Mouse (Mus musculus): ENCODE measurements around the gene Ccdc71. TPM values are rescaled to one million over a fixed set of nuclear protein-coding genes. Genes with fewer than 3 reads are reported as not detected.

Ccdc71 gene
- total RNA-seq, 1 experiment from 2014 or later, result 12.6 TPM

DNA sequence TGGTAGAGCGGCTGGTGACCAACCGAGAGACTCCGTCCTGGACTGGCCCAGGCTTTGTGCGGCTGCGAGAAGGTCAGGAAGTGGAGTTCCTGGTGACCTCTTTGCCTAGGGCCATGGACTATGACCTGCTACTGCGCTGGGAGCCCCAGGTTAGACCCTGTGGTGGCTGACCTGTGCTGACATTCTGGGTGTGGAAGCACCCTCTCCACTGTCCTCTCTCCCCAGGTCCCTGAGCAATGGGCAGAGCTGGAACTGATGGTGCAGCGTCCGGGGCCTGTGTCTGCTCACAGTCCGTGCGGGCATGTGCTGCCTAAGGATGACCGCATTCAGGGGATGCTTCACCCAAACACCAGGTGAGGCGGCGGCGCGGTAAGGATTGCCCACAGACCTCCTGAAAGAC lies 23.7 kb downstream of the Ccdc71 start:
- ATAC-seq (replicated peaks; ENCODE audit: insufficient number of reproducible peaks, low FRiP score, low TSS enrichment, poor library complexity, severe bottlenecking), result no peak

DNA sequence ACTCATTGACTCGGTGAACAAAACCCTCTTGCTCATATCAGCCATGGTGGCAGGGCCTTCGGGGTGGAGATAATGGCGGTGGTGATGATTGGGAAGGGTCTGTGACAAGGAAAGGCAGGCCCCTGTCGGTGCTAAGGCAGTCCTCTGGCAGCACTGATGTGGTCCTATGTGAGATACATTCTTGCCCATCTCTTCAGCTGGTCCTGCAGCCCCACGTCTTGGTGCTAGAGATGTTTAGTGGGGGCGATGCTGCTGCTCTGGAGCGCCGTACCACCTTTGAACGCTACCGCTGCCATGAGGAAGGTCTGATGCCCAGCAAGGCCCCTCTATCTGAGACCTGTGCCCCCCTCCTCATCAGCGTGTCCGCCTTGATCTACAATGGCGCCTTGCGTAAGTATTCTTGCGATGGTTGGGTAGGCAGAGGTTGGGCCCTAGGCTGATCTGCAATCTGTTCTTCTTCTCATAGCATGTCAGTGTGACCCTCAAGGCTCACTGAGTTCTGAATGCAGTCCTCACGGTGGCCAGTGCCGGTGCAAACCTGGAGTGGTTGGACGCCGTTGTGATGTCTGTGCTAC lies 25.1 kb downstream of the Ccdc71 start:
- ATAC-seq (replicated peaks; ENCODE audit: insufficient number of reproducible peaks, low FRiP score, low TSS enrichment, poor library complexity, severe bottlenecking), result no peak

DNA sequence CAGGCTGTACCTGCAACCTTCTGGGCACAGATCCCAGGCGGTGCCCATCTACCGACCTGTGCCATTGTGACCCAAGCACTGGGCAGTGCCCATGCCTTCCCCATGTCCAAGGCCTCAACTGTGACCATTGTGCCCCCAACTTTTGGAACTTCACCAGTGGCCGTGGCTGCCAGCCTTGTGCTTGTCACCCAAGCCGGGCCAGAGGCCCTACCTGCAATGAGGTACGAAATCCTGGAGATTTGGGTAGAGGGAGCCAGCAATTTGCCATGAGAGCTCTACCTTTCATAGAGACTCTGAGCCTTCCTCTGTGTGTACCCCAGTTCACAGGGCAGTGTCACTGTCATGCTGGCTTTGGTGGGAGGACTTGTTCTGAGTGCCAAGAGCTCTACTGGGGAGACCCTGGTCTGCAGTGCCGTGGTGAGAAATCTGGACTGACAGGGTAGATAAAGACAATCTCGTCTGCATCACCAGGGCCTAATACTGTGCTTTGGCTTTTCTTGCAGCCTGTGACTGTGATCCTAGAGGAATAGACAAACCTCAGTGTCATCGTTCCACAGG lies 26.7 kb downstream of the Ccdc71 start:
- ATAC-seq (replicated peaks; ENCODE audit: insufficient number of reproducible peaks, low FRiP score, low TSS enrichment, poor library complexity, severe bottlenecking), result no peak

DNA sequence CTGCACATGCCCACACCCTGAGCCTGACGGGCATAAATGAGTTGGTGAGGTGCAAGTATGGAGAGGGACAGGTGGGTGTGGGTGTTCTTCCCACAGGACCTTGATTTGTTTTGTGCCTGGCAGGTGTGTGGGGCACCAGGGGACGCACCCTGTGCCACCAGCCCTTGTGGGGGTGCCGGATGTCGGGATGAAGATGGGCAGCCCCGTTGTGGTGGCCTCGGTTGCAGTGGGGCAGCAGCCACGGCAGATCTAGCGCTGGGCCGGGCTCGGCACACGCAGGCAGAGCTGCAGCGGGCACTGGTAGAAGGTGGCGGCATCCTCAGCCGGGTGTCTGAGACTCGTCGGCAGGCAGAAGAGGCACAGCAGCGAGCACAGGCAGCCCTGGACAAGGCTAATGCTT lies 28.1 kb downstream of the Ccdc71 start:
- ATAC-seq (replicated peaks; ENCODE audit: insufficient number of reproducible peaks, low FRiP score, low TSS enrichment, poor library complexity, severe bottlenecking), result no peak

DNA sequence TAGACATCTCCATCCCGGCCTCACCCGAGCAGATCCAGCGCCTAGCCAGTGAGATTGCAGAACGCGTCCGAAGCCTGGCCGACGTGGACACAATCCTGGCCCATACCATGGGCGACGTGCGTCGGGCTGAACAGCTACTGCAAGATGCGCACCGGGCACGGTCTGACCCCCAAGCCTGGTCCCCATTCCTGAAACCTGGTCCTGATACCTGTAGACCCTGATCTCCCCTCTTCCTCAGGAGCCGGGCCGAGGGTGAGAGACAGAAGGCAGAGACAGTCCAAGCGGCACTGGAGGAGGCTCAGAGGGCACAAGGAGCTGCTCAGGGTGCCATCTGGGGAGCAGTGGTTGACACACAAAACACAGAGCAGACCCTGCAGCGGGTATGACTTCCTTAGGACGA lies 28.9 kb downstream of the Ccdc71 start:
- no peak for ATAC-seq (replicated peaks; ENCODE audit: insufficient number of reproducible peaks, low FRiP score, low TSS enrichment, poor library complexity, severe bottlenecking)

DNA sequence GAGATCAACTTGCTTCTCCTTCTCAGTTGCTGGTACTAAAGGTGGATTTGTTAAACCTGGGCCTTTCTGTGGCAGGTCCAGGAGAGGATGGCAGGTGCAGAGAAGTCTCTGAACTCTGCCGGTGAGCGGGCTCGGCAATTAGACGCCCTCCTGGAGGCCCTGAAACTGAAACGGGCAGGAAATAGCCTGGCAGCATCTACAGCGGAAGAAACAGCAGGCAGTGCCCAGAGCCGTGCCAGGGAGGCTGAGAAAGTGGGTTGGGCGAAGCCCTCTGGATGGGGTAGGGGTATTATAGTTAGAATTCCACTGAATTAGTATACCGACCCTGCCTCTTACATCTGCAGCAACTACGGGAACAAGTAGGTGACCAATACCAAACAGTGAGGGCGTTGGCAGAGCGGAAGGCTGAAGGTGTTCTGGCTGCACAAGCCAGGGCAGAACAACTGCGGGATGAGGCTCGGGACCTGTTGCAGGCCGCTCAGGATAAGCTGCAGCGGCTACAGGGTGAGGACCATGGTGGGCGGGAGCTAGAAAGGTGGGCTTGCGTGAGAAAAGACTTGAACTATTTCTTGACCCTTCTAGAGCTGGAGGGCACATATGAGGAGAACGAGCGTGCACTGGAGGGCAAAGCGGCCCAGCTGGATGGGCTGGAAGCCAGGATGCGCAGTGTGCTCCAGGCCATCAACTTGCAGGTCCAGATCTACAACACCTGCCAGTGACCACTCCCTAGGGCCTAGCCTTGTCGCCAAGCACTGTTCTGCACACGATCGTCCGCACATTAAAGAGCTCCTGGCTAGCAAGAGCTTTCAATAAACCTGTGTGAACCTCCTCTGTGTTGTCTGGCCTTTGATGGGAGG lies 29.6 kb downstream of the Ccdc71 start:
- ATAC-seq (replicated peaks; ENCODE audit: insufficient number of reproducible peaks, low FRiP score, low TSS enrichment, poor library complexity, severe bottlenecking), result no peak; the same call in 1 of the 2 replicates

DNA sequence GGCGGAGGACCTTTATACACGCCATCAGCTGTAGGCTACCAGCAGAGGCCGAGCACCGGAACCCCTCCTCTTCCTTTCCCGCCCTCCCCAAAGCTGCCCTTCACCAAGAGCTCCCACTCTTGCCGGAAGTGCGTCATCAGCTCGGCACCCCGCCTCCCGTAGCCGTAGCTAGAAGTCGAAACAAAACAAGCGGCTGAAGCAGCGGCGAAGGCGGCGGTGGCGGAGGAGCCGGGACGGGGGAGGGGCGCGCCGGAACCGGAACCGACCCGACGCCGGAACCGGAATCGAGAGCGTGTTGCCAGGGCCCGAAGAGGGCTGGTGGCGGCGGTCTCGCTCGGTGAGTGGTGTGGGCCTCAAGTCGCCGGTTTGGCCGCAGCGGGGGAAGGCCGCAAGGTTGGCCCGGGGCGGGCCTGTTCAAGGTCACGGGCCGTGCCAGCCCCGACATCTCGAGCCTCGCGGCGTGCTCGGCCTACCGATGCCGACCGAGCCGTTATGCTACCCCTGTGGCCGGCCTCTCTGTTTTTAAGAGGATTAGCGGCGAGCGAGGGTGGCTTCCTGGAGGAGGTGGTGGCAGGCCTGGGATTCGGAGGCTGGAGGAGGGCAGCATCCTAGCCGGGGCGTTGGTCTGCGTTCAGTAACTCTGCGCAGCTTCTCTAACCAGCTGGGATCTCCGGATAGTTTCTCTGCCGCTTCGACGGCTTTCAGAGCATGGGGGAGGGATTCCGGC lies 30.4 kb downstream of the Ccdc71 start, which contains the start of gene Usp19:
Gene Usp19, plus strand, starts transcription at position 44 of the 727 bp plus-strand sequence.
- peak; percentile 84 for ATAC-seq (replicated peaks; ENCODE audit: insufficient number of reproducible peaks, low FRiP score, low TSS enrichment, poor library complexity, severe bottlenecking)

DNA sequence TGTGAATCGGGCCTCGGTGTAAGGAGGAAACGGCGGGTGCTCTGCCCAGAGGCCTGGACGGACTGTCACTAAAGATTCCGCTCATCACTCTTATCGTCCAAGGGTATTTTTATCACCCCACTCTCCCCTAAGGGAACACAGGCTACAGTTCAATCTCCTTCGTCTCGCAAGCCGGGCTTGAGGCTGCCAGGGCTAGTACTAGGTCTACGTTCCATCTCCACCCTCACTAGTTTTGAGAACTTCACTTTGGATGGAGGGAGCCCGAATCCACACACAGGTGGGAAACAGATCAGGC lies 30.9 kb downstream of the Ccdc71 start:
- ATAC-seq (replicated peaks; ENCODE audit: insufficient number of reproducible peaks, low FRiP score, low TSS enrichment, poor library complexity, severe bottlenecking), result no peak

DNA sequence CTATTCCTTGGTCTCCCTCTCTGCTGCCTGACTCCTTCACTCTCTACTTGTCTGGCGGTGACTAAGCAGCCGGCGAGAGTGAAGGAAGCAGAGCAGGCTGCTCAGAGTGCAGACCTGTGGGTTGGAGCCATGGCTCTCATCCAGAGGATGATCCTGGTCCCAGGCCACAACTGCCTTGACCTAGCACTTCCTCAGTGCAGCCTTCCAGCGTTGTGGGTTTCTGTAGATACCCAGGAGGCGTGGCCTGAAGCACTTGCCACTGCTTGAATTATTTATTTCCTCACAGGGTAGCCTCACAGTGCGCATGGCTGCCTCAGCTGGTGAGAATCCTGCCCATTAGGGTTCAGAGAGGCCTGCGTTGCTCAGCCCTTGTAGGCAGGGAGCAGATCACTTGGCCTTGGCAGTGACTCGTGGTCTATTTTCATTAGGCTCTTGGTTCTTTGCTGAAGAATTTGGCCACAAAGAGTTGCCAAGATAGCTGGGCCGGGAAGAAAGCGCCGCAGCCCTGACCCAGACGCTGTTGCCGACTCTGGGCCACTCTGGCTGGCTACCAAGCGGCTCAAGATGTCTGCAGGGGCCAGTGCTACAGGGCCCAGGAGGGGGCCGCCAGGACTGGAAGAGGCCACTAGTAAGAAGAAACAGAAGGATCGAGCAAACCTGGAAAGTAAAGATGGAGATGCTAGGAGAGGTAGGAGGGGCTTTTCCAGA lies 31.9 kb downstream of the Ccdc71 start:
- no peak for ATAC-seq (replicated peaks; ENCODE audit: insufficient number of reproducible peaks, low FRiP score, low TSS enrichment, poor library complexity, severe bottlenecking)

DNA sequence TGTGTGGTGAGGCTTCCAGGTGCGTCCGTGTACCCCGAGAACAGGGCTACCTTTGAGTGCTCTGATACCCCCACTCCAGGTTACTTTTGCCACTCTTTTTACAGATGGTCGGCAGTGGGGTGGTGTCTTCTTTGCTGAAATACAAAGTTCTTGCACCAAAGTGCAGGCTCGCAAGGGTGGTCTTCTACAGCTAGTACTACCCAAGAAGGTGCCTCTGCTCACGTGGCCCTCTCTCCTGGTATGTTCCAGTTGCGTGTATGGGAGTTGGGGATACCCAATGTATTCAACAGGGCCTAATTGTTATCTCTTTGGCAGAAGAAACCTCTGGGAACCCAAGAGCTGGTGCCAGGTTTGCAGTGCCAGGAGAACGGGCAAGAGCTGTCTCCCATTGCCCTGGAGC lies 32.9 kb downstream of the Ccdc71 start:
- ATAC-seq (replicated peaks; ENCODE audit: insufficient number of reproducible peaks, low FRiP score, low TSS enrichment, poor library complexity, severe bottlenecking), result no peak

DNA sequence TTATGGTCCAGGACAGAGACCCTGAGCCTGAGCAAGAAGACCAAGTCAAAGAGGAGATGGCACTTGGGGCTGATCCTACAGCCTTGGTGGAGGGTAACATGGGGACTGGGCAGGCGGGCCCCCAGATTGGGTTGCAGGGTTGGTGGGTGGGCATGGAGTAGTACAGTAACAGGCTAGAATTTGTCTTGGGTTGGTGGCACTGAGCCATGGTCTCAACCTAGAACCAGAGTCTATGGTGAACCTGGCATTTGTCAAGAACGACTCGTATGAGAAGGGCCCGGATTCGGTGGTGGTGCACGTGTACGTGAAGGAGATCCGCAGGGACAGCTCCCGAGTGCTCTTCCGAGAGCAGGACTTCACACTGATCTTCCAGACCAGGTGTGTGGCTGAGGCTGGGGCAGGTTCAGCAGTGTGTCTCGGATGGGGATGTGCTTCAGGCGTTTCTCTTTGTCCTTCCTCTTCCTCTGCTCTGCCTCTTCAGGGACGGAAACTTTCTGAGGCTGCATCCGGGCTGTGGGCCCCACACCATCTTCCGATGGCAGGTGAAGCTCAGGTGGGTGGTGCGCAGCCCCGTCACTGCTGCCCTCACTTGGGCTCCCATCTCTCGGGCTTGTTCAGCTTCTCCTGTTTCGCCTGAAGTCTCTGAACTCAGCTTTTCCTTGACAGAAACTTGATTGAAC lies 34.0 kb downstream of the Ccdc71 start:
- no peak for ATAC-seq (replicated peaks; ENCODE audit: insufficient number of reproducible peaks, low FRiP score, low TSS enrichment, poor library complexity, severe bottlenecking)

DNA sequence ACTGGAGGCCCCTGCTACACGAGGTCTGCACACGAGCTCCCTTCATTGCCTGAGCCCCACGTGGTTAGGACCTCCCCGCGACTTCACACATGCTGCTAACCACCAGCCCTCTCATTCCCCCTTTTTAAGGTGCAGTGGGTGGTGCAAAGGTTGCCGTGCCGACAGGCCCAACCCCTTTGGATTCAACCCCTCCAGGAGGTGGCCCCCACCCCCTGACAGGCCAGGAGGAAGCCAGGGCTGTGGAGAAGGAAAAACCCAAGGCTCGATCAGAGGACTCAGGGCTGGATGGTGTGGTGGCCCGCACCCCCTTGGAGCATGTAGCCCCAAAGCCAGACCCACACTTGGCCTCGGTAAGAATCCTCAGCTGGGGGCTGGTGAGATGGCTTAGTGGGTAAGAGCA lies 34.6 kb downstream of the Ccdc71 start:
- no peak for ATAC-seq (replicated peaks; ENCODE audit: insufficient number of reproducible peaks, low FRiP score, low TSS enrichment, poor library complexity, severe bottlenecking)

DNA sequence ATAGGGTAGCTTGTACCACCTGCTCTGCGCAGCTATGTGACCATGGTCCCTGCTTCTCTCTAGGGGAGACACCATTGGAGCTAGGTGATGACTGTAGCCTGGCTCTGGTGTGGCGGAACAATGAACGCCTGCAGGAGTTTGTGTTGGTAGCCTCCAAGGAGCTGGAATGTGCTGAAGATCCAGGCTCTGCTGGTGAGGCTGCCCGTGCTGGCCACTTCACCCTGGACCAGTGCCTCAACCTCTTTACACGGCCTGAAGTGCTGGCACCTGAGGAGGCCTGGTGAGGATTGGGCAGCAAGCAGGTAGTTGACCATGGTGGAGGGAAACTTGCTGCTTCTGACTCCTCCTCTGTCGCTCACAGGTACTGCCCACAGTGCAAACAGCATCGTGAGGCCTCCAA lies 38.9 kb downstream of the Ccdc71 start:
- no peak for ATAC-seq (replicated peaks; ENCODE audit: insufficient number of reproducible peaks, low FRiP score, low TSS enrichment, poor library complexity, severe bottlenecking)

DNA sequence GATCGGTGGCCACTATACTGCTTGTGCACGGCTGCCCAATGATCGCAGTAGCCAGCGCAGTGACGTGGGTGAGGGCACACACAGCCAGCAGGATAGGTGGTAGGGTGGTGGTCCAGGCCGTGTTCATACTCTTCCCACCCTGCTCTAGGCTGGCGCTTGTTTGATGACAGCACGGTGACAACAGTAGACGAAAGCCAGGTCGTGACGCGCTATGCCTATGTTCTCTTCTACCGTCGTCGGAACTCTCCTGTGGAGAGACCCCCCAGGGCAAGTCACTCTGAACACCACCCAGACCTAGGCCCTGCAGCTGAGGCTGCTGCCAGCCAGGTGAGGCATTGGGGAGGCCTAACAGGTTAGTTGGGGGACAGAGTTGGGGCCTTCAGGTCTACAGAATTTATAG lies 39.6 kb downstream of the Ccdc71 start:
- no peak for ATAC-seq (replicated peaks; ENCODE audit: insufficient number of reproducible peaks, low FRiP score, low TSS enrichment, poor library complexity, severe bottlenecking)

DNA sequence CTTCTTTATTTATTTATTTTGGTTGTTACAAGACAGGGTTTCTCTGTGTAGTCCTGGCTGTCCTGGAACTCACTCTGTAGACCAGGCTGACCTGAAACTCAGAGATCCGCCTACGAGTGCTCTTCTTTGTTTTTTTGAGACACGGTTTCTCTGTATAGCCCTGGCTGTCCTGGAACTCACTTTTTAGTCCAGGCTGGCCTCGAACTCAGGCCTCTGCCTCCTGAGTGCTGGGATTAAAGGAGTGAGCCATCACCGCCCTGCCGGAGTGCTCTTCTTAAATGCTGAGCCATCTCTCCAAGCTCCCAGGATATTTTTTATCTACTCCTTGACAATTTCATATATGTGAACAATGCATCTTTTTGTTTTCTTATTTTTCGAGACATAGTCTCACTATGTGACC lies 46.6 kb downstream of the Ccdc71 start:
- no peak for ATAC-seq (replicated peaks; ENCODE audit: insufficient number of reproducible peaks, low FRiP score, low TSS enrichment, poor library complexity, severe bottlenecking)

DNA sequence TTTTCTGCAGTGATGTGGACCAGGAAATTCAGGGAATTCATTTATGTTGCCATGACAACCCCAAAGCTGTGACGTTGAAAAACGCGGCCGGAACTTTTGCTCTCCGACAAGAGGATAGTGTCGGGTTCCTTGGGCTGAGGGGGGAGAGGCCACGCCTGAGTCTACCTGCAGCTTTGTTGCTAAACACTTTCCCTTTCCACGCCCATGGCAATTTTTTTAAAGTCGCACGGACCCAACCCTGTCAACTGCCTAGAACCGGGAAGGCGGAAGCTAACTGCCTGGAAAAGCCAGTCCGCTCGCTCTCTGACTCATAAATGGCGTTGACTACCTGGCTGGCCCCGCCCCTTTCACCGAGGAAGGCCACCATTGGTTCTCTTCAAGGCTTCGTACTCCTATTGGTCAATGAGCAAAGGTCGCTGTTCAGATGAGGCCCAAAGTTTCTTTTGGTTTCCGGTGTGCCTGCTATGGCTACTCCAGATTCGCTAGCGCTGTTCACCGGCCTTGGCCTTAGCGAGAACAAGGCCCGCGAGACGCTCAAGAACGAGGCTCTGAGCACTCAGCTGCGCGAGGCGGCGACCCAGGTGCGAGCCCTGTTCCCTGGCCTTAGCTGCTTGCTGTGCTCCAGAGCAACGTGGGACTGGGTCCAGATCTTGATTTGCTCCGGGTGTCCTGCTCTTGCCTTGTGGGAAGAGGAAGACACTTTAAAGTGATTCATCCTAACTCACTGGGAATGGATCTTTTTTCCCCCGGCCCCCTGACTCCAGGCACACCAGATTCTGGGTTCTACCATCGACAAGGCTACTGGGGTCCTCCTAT lies 47.5 kb downstream of the Ccdc71 start, which contains the start of gene Qars:
Gene Qars, plus strand, starts transcription at position 88 of the 816 bp plus-strand sequence.
- peak; percentile 98 for ATAC-seq (replicated peaks; ENCODE audit: insufficient number of reproducible peaks, low FRiP score, low TSS enrichment, poor library complexity, severe bottlenecking)

DNA sequence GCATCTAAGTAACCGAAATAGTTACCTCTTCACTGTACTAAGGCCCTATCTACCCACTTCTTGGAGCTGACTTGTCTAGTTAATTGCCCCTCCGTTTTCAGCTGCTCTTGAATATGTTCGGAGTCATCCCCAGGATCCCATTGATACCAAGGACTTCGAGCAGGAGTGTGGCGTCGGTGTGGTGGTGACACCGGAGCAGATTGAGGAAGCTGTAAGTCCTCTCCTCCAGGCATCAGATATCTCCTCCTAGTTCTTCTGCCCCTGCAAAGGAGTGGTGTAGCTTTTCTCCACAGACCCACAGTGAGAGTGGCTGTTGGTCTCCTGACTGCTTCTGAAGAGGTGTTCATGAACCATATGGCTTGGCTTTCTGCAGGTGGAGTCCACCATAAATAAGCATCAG lies 48.4 kb downstream of the Ccdc71 start:
- ATAC-seq (replicated peaks; ENCODE audit: insufficient number of reproducible peaks, low FRiP score, low TSS enrichment, poor library complexity, severe bottlenecking), result no peak

Data from monocyte, adult 5-6 weeks (primary cell).